20 mouse cellular contexts compared by ENCODE assay signal in genomic region chr11:31777531-31777930, GRCm38 (mm10).
"Had no signal": no experiment of that assay in that cellular context is flagged by ENCODE, and none has a peak within 500 bp of the region (broad histone marks: within the 10 kb centered on the region; RNA-seq: fewer than 3 reads in every experiment).

No protein-coding gene starts in this region.

- H3K4me2 ChIP-seq: limb, embryonic 12.5 days; limb, embryonic 15.5 days; liver, embryonic 13.5 days; midbrain, embryonic 11.5 days; midbrain, embryonic 15.5 days; neural tube, embryonic 12.5 days; neural tube, embryonic 15.5 days; stomach, embryonic 15.5 days had no signal

- H3K9me3 ChIP-seq: limb, embryonic 15.5 days; liver, embryonic 13.5 days; midbrain, embryonic 15.5 days; neural tube, embryonic 15.5 days; stomach, embryonic 15.5 days had no signal

- H3K4me1 ChIP-seq: limb, embryonic 12.5 days; limb, embryonic 15.5 days; midbrain, embryonic 15.5 days; neural tube, embryonic 12.5 days; neural tube, embryonic 15.5 days; stomach, embryonic 15.5 days had no signal

- ATAC-seq: intestine, embryonic 16.5 days; midbrain, embryonic 15.5 days had no signal

- H3K27me3 ChIP-seq: limb, embryonic 12.5 days; limb, embryonic 15.5 days; liver, embryonic 13.5 days; midbrain, embryonic 15.5 days; neural tube, embryonic 12.5 days; neural tube, embryonic 15.5 days; stomach, embryonic 15.5 days had no signal

- H3K36me3 ChIP-seq: limb, embryonic 12.5 days; limb, embryonic 15.5 days; liver, embryonic 13.5 days; midbrain, embryonic 15.5 days; neural tube, embryonic 12.5 days; neural tube, embryonic 15.5 days; stomach, embryonic 15.5 days had no signal

- H3K27ac ChIP-seq: limb, embryonic 12.5 days; limb, embryonic 15.5 days; liver, embryonic 13.5 days; midbrain, embryonic 15.5 days; neural tube, embryonic 12.5 days; neural tube, embryonic 15.5 days; stomach, embryonic 15.5 days had no signal

- DNase-seq: kidney, adult 8-10 months; kidney, postnatal 4 days; left cerebral cortex, postnatal 4 days; liver, embryonic 13.5 days; lung, adult 2 months; lung, postnatal 14 days; lung, postnatal 4 days; right cerebral cortex, adult 18-20 months; right cerebral cortex, postnatal 14 days; right cerebral cortex, postnatal 4 days; spleen, adult 18-20 months; thymus, postnatal 25 days had no signal

- H3K9ac ChIP-seq: limb, embryonic 12.5 days; limb, embryonic 15.5 days; liver, embryonic 13.5 days; midbrain, embryonic 15.5 days; neural tube, embryonic 12.5 days; neural tube, embryonic 15.5 days; stomach, embryonic 15.5 days had no signal

- H3K4me3 ChIP-seq: limb, embryonic 12.5 days; limb, embryonic 15.5 days; liver, embryonic 13.5 days; midbrain, embryonic 15.5 days; neural tube, embryonic 12.5 days; neural tube, embryonic 15.5 days; stomach, embryonic 15.5 days had no signal
